Mouse (Mus musculus) macrophage (primary cell): Measurements from ENCODE around the gene Gm48552. TPM values are rescaled to one million over a fixed set of nuclear protein-coding genes. Genes with fewer than 3 reads are reported as not detected.

ENCODE experiments used
- H3K27ac ChIP-seq: fragments of 350-480 bp; formaldehyde crosslinking; 2 replicates; pipeline ENCODE4 v1.9.0; 2021
- H3K36me3 ChIP-seq: fragments of 350-480 bp; formaldehyde crosslinking; 2 replicates; pipeline ENCODE4 v1.9.0; 2021; ENCODE audit errors: inconsistent target
- H3K4me3 ChIP-seq: fragments of 350-480 bp; formaldehyde crosslinking; 2 replicates; pipeline ENCODE4 v1.9.0; 2021; ENCODE audit errors: inconsistent target
- H3K79me2 ChIP-seq: fragments of 350-480 bp; formaldehyde crosslinking; 2 replicates; pipeline ENCODE4 v1.9.0; 2021; ENCODE audit errors: inconsistent target
- WGBS: methylation state at CpG from one replicate; pipeline ENCODE4 v1.1.7; 2026; ENCODE audit warnings: inconsistent platforms; ENCODE audit not compliant: missing documents; 5-methylcytosine and 5-hydroxymethylcytosine counted together
- polyA plus RNA-seq: library from polyadenylated mRNA; stranded (reverse); fragments of 250-400 nt; gene quantifications from 3 replicates; pipeline ENCODE4 v1.2.4, GENCODE M21; 2018; ENCODE audit warnings: inconsistent platforms

The Gm48552 gene
- polyA plus RNA-seq, 1 experiment from 2014 or later, result 0.57 TPM

DNA sequence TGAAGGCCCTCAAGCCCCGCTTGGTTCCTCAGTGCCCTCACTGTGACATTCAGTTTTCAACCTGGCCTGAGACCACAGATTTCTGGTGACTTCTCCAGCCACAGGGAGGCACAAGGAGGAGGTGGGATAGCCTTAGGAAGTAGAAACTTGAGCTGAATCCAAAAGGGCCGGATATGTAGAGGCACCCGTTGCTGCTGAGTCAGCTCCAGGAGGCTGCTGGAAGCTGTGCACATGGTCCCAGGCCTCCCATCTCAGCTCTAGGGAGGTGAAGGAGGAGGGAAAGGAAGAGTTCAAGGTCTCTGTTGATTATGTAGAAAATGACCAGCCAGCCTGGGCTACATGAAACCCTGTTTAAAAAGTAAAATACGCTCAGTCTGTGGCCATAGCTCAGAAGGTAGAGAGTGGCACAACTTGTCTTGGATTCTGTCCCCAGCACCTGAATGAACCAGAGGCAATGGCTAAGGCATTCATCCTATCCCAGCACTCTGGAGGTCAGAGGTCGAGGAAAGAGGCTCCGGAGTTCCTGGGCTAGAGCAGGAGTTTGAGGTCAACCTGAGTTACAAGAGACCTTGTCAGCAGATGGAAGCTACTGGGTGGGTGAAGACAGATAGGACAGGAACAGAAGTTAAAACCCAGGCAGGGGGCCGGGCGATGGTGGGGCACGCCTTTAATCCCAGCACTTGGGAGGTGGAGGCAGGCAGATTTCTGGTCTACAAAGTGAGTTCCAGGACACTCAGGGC is 33.9 kb upstream of the Gm48552 start:
- Histone ChIP-seq H3K79me2 (peaks cover 53% of the 10 kb centered on the region), H3K27ac (peak overlapping the region; percentile 100), H3K36me3 (peaks cover 3% of the 10 kb centered on the region; the same call in 1 of the 2 replicates), H3K4me3 (no peak overlapping the region)
- 61% methylated on average over 6 of the region's 9 CpGs for WGBS

DNA sequence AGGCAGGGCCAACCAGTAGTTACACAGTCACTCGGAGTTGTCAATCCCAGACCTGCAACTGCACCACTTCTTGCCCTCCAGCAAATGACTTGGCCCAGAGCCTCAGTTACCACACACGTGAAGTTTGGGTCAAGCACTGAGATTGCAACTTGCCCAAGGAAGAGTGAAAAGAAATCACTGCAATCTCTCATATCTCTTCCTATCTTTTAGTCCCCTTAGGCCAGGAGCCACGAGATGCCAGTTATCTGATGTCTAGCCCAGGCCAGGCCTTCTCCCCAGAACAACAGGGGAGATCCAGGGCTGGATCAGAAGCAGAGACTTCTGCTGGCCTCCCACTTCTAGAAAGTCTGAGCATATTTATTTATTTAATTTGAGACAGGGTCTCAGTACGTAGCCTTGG is 33.3 kb upstream of the Gm48552 start:
- no peak overlapping the region for H3K4me3 ChIP-seq
- H3K36me3 ChIP-seq, result peaks cover 8% of the 10 kb centered on the region; the same call in 1 of the 2 replicates
- 69% methylated on average over 4 of the region's 4 CpGs for WGBS
- peak overlapping the region; percentile 100 for H3K27ac ChIP-seq
- H3K79me2 ChIP-seq, result peaks cover 60% of the 10 kb centered on the region

DNA sequence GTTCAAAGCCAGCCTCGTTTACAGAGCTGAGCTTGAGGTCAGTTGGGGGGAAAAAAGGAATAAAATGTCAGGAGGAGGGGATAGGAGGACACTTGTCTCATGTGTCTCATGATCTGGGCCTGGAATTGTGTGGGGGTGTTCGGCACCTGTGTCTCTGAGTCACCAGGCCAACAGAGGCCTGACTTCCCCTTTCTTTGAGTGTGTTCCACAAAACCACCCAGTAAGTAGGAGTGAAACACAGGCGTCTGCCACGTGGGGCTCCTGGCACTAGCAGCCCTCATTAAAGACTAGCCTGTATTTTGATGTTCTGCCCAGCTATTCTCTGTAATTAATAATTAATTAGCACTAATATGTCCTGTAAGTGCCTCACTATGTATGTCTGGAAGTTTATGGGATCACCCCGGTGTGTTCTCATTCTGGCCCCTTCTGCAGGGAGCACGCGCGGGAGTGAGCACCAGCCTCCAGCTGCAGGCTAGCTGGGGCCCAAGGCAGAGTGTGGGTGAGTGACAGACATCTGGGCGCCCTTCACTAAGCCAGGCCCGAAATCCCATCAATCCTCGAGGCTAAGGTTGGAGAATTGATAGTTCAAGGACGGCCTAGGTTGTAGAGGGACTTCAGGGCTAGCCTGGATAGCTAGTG is 32.3 kb upstream of the Gm48552 start:
- Histone ChIP-seq H3K36me3 (peaks cover 17% of the 10 kb centered on the region), H3K79me2 (peaks cover 69% of the 10 kb centered on the region), H3K4me3 (peak overlapping the region; percentile 59), H3K27ac (peak overlapping the region; percentile 100)
- WGBS, result 7% methylated on average over 12 of the region's 12 CpGs

DNA sequence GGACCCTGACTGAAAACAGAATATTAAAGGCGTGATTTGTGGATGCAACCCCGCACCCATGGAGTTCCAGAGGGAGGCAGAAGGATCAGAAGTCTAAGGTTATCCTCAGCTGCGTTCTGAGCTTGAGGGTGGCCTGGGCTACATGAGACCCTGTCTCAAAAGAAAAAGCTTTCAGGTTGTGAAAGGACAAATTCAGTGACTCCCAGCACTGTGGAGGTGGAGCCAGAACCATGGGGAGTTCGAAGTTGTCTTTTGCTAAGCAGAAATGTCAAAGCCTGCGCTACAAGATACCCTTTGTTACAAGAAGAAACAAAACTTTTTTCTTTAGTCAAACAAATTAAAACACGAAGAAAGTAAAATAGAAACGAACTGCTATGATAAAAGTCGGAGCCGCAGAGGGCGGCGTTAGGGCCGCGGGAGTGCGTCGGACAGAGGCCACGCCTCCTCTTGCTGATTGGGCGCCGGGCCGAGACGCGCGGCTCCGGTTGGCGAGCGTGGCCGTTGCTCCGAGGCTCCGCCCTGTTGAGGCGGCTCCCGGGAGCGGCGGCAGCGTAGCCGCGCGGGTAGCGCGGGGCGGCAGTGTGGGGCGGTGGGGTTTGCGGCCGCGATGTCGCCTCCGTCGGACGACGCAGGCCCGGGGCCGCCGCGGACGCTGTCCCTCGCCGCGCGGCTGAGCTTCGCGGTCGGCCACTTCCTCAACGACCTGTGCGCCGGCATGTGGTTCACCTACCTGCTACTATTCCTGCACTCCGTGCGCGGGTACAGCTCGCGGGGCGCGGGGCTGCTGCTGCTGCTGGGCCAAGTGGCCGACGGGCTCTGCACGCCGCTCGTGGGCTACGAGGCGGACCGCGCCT is 31.6 kb upstream of the Gm48552 start, which contains the start of gene Mfsd12:
TSS of gene Mfsd12 (plus strand) at position 501 of the 854 bp plus-strand sequence.
- under 1% methylated on average over 69 of the region's 79 CpGs for WGBS
- H3K27ac ChIP-seq, result peak within 1 kb of the TSS; percentile 100
- peak within 1 kb of the TSS; percentile 89 for H3K4me3 ChIP-seq

DNA sequence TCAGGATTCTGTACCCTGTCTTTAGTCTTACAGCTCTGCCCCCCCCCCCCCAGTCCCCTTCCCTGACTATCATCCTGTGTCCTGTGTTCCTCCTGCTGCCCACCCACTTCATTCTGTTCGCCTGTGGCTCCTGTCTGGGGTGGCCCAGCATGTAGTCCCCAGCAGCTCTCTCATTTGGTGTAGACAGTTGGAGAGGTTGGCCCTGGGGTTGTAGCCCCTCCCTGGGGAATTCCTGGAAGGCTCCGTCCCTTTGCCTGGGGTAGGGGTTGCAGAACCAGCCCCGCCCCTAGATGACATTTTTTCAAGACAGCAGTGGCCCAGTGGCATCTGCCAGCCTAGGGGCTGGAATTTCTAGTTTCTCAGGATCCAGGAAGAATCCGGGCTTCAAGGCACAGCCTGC is 30.6 kb upstream of the Gm48552 start:
- Histone ChIP-seq H3K4me3 (peak overlapping the region; percentile 89), H3K79me2 (peaks cover 86% of the 10 kb centered on the region), H3K36me3 (peaks cover 35% of the 10 kb centered on the region), H3K27ac (peak overlapping the region; percentile 100)
- WGBS, result 13% methylated on average over 4 of the region's 4 CpGs

More for the DNA sequence above, 31.6 kb upstream of the Gm48552 start, which contains the start of gene Mfsd12:
- Histone ChIP-seq H3K79me2 (peaks cover 76% of the 10 kb centered on the region), H3K36me3 (peaks cover 25% of the 10 kb centered on the region)

DNA sequence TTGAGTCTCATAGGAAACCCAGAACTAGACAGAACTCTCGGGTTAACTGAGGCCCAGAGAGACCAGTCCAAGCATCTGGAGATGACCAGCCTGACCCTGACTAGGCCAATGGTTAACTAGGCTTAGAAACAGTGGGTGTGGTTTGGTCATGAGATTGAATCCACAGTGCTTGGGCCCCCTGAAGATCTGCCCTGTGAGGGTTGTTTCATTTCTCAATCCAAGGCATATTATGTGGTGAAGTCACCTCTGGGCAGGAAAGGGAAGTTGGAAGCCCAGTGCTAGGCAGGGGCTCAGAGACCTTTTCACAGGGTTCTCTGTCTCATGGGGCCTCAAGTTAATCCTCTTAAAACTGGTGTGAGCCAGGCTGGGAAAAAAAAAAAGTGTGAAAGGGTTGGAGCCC is 30.0 kb upstream of the Gm48552 start:
- 8% methylated on average over 1 of the region's 1 CpGs for WGBS
- peaks cover 86% of the 10 kb centered on the region for H3K79me2 ChIP-seq
- peaks cover 38% of the 10 kb centered on the region for H3K36me3 ChIP-seq
- peak overlapping the region; percentile 100 for H3K27ac ChIP-seq
- peak overlapping the region; percentile 89 for H3K4me3 ChIP-seq

DNA sequence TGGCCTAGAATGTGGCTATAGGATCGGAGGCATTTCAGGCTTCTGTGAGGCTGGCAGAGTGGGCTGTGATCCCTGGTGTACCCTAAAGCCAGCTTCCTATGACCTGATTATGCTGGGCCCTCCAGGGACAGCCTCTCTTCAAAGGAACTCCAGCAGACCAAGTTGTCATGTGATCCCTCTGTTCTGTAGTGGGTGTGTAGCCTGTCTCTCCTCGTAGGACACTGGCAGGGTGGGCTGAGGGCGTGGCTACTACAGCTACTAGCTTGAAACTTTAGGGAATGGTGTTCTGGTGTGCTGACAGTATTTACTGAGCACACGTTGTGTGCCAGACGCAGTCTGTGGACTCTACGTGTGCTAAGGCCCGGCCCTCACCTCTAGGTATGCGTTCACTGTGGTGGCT is 28.1 kb upstream of the Gm48552 start:
- WGBS, result 89% methylated on average over 8 of the region's 8 CpGs
- Histone ChIP-seq H3K27ac (peak overlapping the region; percentile 100), H3K4me3 (peak overlapping the region; percentile 89), H3K36me3 (peaks cover 41% of the 10 kb centered on the region), H3K79me2 (peaks cover 69% of the 10 kb centered on the region)

DNA sequence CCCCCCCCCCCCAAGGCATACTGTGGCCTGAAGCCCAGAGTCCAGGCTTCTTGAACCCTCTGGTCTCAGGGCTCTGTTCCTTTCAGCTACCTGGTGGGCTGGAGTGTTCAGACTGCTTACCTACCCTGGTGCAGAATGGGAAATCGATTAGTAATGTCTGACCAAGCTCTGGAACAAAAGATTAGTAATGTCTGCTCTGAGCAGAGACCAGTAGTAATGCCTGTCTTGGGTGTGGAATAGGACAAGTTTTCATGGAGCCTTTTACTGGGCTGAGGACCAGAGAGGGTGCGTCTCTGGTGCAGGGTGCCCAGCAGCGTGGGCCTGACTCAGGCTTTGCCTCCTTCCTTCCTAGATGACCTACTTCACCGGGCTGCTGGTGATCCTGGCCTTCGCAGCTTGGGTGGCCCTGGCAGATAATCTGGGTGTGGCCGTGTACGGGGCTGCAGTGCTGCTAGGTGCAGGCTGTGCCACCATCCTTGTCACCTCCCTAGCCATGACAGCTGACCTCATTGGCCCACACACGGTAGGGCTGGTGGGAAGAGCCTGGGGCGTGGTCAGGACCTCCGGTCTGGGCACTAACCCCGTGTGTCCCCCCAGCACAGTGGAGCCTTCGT is 26.4 kb upstream of the Gm48552 start:
- Histone ChIP-seq H3K27ac (0 out of 2 replicates have a peak overlapping the region, but pooled peaks have one; percentile 4), H3K79me2 (peaks cover 63% of the 10 kb centered on the region), H3K4me3 (no peak overlapping the region), H3K36me3 (peaks cover 42% of the 10 kb centered on the region)
- WGBS, result 92% methylated on average over 12 of the region's 12 CpGs

DNA sequence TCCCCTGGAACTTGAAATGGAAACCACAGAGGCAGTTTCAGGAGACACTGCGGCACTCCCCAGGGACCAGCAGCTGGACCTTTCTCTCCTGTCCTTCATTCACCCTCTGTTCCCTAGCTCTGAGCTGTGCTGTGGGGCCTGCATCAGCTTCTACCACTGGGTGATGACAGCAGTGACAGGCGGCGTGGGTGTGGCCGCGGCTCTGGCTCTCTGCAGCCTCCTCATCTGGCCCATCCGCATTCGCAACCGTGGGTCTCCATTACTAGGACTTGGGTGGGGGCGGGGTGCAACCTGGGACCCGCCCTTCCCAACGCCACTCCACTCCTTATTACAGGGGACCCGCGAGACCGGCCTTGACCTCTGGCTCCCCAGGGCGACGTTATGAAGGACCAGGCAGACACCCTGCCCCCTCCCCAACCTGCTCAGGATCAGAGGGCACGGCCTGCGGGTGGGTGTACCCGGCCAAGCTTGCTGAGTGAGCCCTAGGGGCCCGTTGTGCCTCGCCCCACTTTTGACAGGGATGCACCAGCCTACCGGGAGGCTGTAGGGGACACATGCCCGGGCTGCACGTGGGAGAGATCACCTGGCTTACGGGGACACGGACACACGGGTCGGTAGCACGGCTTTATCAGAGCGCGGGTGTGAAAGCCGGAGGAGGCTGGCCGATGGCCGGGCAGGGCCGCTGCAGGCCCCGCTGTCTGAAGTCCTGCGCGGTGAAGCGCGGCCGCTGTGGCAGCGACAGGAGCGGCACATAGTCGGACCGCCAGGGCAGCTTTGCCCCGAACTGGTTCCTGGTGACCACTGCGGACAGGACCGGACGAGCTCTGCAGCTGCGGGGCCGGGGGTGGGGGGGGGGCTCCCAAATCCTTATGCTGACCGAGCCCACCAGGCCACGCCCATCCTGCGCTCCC is 25.1 kb upstream of the Gm48552 start:
- 93% methylated on average over 43 of the region's 54 CpGs for WGBS
- H3K79me2 ChIP-seq, result peaks cover 51% of the 10 kb centered on the region
- no peak overlapping the region for H3K4me3 ChIP-seq
- H3K36me3 ChIP-seq, result peaks cover 55% of the 10 kb centered on the region
- no peak overlapping the region for H3K27ac ChIP-seq

DNA sequence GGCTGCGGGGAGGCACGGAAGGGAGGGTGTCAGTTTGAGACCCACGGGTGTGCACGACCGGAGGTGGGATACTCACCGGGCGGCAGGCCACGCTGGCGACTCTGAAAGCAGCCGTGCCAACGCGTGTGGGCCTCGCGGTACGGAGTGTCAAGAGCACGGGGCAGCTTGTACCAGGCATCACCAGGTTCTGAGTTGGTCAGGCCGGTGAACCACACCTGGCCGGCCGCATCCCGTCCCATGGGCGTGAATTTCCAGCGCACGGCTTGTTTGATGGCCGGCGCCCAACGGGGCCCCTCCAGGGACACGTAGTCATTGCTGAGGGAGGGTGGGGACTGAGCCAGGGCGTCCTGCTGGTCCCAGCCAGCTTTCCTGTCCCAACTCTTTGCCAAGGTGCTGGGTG is 24.1 kb upstream of the Gm48552 start:
- H3K4me3 ChIP-seq, result no peak overlapping the region
- H3K79me2 ChIP-seq, result peaks cover 41% of the 10 kb centered on the region
- H3K27ac ChIP-seq, result peak overlapping the region; percentile 36
- 90% methylated on average over 25 of the region's 28 CpGs for WGBS
- H3K36me3 ChIP-seq, result peaks cover 63% of the 10 kb centered on the region

DNA sequence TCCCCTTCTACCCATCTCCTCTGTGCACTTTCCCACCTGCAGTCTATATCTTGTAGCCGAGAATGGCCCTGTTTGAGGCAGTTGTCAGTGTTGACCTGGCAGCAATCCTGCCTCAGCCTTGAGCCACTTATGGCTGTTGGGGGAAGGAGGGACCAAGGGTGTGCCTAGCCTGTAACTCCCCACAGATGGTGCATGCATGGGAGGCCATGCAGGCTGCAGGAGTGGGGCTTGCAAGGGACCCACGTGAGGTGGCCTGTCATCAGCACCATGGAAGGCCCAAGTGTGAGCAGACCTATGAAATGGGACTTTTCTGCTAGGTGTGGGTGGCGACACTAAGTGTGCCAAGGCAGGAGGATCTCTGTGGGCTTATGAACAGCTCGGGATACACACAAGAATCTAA is 23.7 kb upstream of the Gm48552 start:
- H3K79me2 ChIP-seq, result peaks cover 37% of the 10 kb centered on the region
- H3K4me3 ChIP-seq, result no peak overlapping the region
- H3K36me3 ChIP-seq, result peaks cover 63% of the 10 kb centered on the region
- WGBS, result 72% methylated on average over 4 of the region's 4 CpGs
- H3K27ac ChIP-seq, result peak overlapping the region; percentile 36

DNA sequence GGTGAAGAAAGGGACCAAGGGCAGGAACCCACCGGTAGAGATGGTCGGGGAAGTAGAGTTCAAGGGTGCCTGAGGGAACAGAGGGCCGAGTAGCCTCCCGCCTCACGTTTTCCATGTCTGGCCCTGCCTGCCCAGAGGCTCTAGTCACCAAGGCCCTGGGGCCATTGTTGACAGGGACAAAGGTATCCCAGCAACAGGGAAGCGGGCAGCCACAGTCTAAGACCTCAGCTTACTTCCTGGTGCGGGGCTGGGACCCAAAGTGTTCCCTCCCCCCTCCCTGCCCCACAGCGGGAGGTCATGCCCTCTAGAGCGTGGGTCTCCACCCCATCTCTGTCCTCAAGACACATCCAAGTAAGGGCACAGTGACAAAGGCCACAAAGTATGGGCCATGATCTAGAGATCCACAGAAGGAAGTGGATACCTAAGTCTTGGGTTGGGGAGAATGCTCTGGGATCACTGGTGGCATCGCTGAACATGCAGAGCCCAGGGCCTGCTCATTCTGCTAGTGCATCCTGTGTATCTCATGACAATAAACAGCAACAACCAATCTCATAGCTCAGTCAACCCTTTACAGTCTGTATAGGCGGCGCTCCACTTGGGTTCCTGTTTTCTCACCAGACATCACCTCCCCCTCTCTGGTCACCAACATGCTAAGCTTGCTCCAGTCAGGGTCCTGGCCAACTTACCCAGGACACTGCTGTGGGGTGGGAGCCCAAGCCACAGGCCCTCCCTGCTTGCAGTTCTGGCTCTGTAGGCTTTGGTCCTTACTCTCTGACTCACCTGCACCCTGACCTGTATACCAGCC is 22.9 kb upstream of the Gm48552 start, which contains the start of gene 4930404N11Rik:
TSS of gene 4930404N11Rik (minus strand) at position 145 of the 805 bp plus-strand sequence.
- Histone ChIP-seq H3K27ac (peak within 1 kb of the TSS; percentile 36), H3K79me2 (peaks cover 29% of the 10 kb centered on the region), H3K4me3 (no peak within 1 kb of the TSS), H3K36me3 (peaks cover 63% of the 10 kb centered on the region)
- WGBS, result 35% methylated on average over 12 of the region's 12 CpGs
